Mouse (Mus musculus) spleen, adult 2 months (tissue): Measurements from ENCODE around the gene Miga1. TPM values are rescaled to one million over a fixed set of nuclear protein-coding genes. Genes with fewer than 3 reads are reported as not detected.

Experiments
- DNase-seq, 2 experiments: peaks; one replicate each; pipeline versions ENCODE4 v3.0.0 to v3.0.0-alpha.2; 2012 to 2021; ENCODE audit warnings: low spot score in 2 of 2, low read depth in 1 of 2
- H3K27ac ChIP-seq: fragments of 200-500 bp; 2 replicates; pipeline ENCODE4 v1.5.1; 2012; ENCODE audit warnings: low read length, inconsistent platforms; ENCODE audit not compliant: insufficient read depth
- H3K27me3 ChIP-seq: fragments of 200-500 bp; 2 replicates; pipeline ENCODE4 v1.6.1; 2012; ENCODE audit warnings: mild to moderate bottlenecking, moderate library complexity, low read length, inconsistent platforms; ENCODE audit not compliant: control insufficient read depth, insufficient read depth
- H3K36me3 ChIP-seq: fragments of 200-500 bp; 2 replicates; pipeline ENCODE4 v1.6.1; 2012; ENCODE audit warnings: mild to moderate bottlenecking, low read length, inconsistent platforms; ENCODE audit not compliant: control insufficient read depth, insufficient read depth
- H3K4me1 ChIP-seq: fragments of 200-500 bp; 2 replicates; pipeline ENCODE4 v1.6.1; 2011; ENCODE audit warnings: inconsistent platforms; ENCODE audit not compliant: control insufficient read depth, insufficient read depth, insufficient read length
- H3K4me3 ChIP-seq: fragments of 200-500 bp; 2 replicates; pipeline ENCODE4 v1.5.1; 2011; ENCODE audit warnings: mild to moderate bottlenecking, inconsistent platforms; ENCODE audit not compliant: insufficient read depth, insufficient read length; ENCODE audit errors: extremely low read depth
- CTCF ChIP-seq: fragments of 200-500 bp; IDR thresholded peaks from 2 replicates; pipeline ENCODE4 v1.5.1; 2011; ENCODE audit warnings: mild to moderate bottlenecking, inconsistent platforms; ENCODE audit not compliant: insufficient read depth, insufficient read length, insufficient replicate concordance; ENCODE audit errors: extremely low read depth
- POLR2A ChIP-seq: fragments of 200-500 bp; IDR thresholded peaks from 2 replicates; pipeline ENCODE4 v1.6.1; 2011; ENCODE audit warnings: low read depth, low read length, inconsistent platforms
- WGBS: fragments of 180-500 bp; shearing (Covaris S2); methylation state at CpG from one replicate; pipeline ENCODE4 v1.1.7; 2018; 5-methylcytosine and 5-hydroxymethylcytosine counted together
- polyA plus RNA-seq: library from polyadenylated mRNA; depleted of rRNA; stranded (reverse); fragments of >200 nt; gene quantifications from 2 replicates; pipeline ENCODE4 v1.2.3, GENCODE M21; 2012; rRNA removed

The Miga1 gene
- 4.6 and 8.8 TPM in 2 replicates for polyA plus RNA-seq

DNA sequence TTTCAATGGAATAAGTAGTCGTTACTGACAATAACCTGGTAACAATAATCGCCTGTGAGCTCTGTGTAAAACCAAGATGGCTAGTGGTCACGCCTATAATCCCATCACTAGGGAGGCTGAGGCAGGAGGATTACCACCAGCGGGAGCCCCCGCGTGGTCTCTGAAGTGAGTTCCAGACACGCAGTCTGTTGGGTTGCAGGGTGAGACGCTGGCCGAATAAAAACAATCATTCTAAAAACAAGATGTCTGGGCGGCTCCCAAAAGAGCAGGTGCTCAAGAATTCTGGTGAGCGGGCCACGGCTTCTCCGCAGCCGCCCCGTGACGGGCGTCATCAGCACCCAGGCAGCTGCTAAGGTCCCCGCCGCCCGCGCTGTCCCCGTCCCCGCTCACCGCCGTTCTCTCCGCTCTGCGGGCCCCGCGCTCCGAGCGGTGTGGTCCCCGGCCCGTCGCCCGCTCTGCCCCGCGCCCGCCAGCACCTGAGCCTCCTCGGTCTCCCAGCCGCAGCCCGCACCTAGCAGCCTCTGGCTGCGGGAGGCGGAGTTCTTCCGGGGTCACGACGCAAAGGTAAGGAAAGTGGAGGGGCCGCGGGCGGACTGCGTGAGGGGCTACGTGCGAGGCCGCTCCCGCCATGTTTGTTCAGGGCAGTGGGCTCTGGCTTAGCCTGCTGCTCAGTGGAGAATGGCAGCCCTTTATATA lies at the start of gene Miga1:
Miga1 (minus strand) TSS at position 546 of the 696 bp plus-strand sequence.
- peak in 1 of 2 experiments; percentile 76 for DNase-seq
- Histone ChIP-seq H3K4me1 (peaks cover 4% of the 10 kb centered on the region), H3K27me3 (no peaks in the 10 kb centered on the region), H3K36me3 (peaks cover 6% of the 10 kb centered on the region), H3K4me3 (peak within 1 kb of the TSS; percentile 90), H3K27ac (no peak within 1 kb of the TSS)
- 2% methylated on average over 54 of the region's 54 CpGs for WGBS
- no peak; the same call in 1 of the 2 replicates for TF ChIP-seq POLR2A
- no peak for TF ChIP-seq CTCF

- Histone ChIP-seq H3K4me3 (no peak overlapping the region), H3K27me3 (no peaks in the 10 kb centered on the region), H3K4me1 (no peaks in the 10 kb centered on the region), H3K27ac (no peak overlapping the region), H3K36me3 (peaks cover 29% of the 10 kb centered on the region)
- WGBS, result 89% methylated on average over 11 of the region's 11 CpGs
- TF ChIP-seq POLR2A (no peak), CTCF (no peak)
- no peak for DNase-seq
Observed at GRCm38 (mm10) chr3:152384106-152384505, 43.9 kb upstream of the Miga1 start.

DNA sequence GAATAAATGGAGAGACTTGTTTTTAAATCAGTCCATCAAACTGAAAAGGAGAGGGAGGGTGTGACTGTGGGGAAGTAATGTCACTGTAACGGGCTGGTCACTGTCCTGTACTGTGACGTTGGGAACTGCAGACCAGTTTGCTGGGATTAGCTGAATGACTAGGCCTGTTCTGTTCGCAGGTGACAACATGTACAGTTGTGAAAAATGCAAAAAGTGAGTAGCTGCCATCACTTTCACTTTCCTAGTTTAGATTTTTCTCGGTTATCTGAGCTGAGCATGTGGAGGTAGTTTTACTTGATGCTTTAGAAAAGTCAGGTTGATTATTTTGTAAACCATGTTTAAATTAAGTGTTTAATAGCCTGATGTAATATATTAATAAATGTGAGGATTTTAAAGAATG lies 35.9 kb upstream of the Miga1 start:
- no peak for DNase-seq
- WGBS, result 84% methylated on average over 4 of the region's 4 CpGs
- peaks cover 31% of the 10 kb centered on the region for H3K36me3 ChIP-seq

GRCm38 (mm10) chr3:152364181-152364580 lies 24.0 kb upstream of the Miga1 start:
- no peak for DNase-seq
- Histone ChIP-seq H3K4me1 (no peaks in the 10 kb centered on the region), H3K36me3 (peaks cover 43% of the 10 kb centered on the region), H3K4me3 (no peak overlapping the region), H3K27me3 (no peaks in the 10 kb centered on the region), H3K27ac (no peak overlapping the region)
- WGBS, result 92% methylated on average over 2 of the region's 2 CpGs
- TF ChIP-seq POLR2A (no peak), CTCF (no peak)

More for the DNA sequence above, 35.9 kb upstream of the Miga1 start:
- Histone ChIP-seq H3K4me1 (no peaks in the 10 kb centered on the region), H3K27ac (no peak overlapping the region), H3K27me3 (no peaks in the 10 kb centered on the region), H3K4me3 (no peak overlapping the region)
- no peak for TF ChIP-seq CTCF
- TF ChIP-seq POLR2A, result no peak

DNA sequence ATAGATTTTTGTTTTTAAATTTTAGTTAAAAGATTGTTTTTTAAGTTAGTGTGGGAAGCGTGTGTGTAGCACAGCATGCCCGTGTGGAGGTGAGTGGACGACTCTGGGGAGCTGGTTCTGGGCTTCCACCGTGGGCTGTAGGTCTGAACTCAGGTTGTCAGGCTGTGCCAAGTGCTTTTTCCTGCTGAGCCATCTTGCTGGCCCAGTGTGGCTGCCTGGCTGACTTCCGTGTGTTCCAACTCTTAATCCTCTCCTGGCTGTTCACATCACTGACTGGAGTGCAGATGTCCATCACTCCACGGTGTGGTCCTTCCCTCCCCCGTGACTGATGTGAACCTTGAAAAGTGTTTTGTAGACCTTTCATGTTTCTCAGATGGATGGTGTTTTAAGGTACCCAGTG lies 18.9 kb upstream of the Miga1 start:
- TF ChIP-seq POLR2A (no peak), CTCF (no peak)
- Histone ChIP-seq H3K36me3 (peaks cover 24% of the 10 kb centered on the region), H3K4me1 (no peaks in the 10 kb centered on the region; the same call in 1 of the 2 replicates), H3K4me3 (no peak overlapping the region), H3K27me3 (no peaks in the 10 kb centered on the region), H3K27ac (no peak overlapping the region)
- WGBS, result 92% methylated on average over 7 of the region's 7 CpGs
- DNase-seq, result no peak

DNA sequence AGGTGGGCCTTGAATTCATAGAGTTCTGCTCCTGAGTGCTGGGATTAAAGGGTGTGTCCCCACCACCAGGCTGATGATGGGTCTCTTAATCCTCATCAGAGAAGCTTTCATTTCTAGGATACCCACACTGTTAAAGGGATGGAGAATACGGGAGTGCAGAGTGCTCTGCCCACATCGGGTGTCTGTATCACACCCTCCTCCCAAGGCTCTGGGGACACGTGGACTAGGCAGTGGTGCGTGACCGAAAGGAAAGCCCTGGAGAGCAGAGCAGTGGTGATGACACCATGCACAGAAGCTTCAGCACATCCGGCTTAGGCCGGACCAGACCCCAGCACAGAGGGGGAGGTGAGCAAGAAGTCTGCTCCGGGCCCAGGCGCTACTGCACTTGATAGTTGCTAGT lies 16.5 kb upstream of the Miga1 start:
- peaks cover 13% of the 10 kb centered on the region for H3K36me3 ChIP-seq

GRCm38 (mm10) chr3:152355361-152355760 lies 15.2 kb upstream of the Miga1 start:
- WGBS, result 50% methylated on average over 5 of the region's 5 CpGs
- DNase-seq, result no peak
- Histone ChIP-seq H3K36me3 (peaks cover 7% of the 10 kb centered on the region), H3K27ac (peak overlapping the region; percentile 51; the same call in 1 of the 2 replicates), H3K4me3 (no peak overlapping the region), H3K4me1 (no peaks in the 10 kb centered on the region; the same call in 1 of the 2 replicates), H3K27me3 (no peaks in the 10 kb centered on the region)
- TF ChIP-seq POLR2A (no peak), CTCF (no peak)

More for the DNA sequence above, 16.5 kb upstream of the Miga1 start:
- no peak for DNase-seq
- Histone ChIP-seq H3K27ac (no peak overlapping the region), H3K4me1 (no peaks in the 10 kb centered on the region; the same call in 1 of the 2 replicates), H3K4me3 (no peak overlapping the region), H3K27me3 (no peaks in the 10 kb centered on the region)
- 67% methylated on average over 9 of the region's 9 CpGs for WGBS
- TF ChIP-seq POLR2A (no peak), CTCF (no peak)
